Mouse (Mus musculus): ENCODE results near the gene Gabbr2. TPM values are rescaled to one million over a fixed set of nuclear protein-coding genes. Genes with fewer than 3 reads are reported as not detected.
A peak's percentile ranks its signal among the peaks of the same experiment; 100 is the strongest.

The Gabbr2 gene
- polyA plus RNA-seq, 1 experiment from 2014 or later: 0.04 TPM

DNA sequence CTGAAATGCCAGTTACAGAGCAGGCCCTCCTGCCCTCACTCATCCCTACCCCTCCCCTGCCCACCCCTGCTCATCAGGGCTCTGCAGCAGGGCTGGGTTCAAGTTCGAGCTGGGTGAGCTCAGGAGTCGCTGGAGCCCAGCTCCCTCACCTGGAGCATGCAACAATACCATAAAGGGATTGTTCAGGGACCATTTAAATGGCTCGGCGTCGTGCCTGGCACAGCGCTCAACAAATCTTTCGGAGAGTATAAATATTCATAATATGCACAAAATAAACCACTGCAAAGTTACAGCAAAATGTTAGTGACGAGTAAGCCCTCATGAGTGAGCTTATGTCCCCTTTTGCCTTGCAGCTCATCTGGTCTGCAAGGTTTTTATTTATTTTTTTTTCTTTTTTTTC, 40.5 kb upstream of the Gabbr2 start:
- no peak overlapping the region for H3K4me2 ChIP-seq (replicated peaks; ENCODE audit: low read depth)
- no peak overlapping the region for H3K4me3 ChIP-seq (ENCODE audit: low read depth, low read length)
- ATAC-seq (ENCODE audit: low FRiP score, low TSS enrichment) (no peak), DNase-seq (ENCODE audit: low spot score) (no peak)
- H3K27me3 ChIP-seq (ENCODE audit: control insufficient read depth, insufficient read depth, low read length): no peaks in the 10 kb centered on the region
- H3K4me1 ChIP-seq (replicated peaks; ENCODE audit: control insufficient read depth, insufficient read depth): no peaks in the 10 kb centered on the region
- H3K9ac ChIP-seq (ENCODE audit: low read length): no peak overlapping the region
- H3K27ac ChIP-seq (replicated peaks): no peak overlapping the region
- WGBS: 82% methylated on average over 8 of the region's 8 CpGs
- peaks cover 10% of the 10 kb centered on the region; the same call in 1 of the 2 replicates for H3K36me3 ChIP-seq (ENCODE audit: control insufficient read depth, insufficient read depth, low read length)
- no peak for TF ChIP-seq CTCF (IDR thresholded peaks at IDR 0.05; ENCODE audit: low read depth)
- TF ChIP-seq EP300 (optimal IDR thresholded peaks at IDR 0.05): no peak
- no peaks in the 10 kb centered on the region for H3K9me3 ChIP-seq (ENCODE audit: control insufficient read depth, low read length)

DNA sequence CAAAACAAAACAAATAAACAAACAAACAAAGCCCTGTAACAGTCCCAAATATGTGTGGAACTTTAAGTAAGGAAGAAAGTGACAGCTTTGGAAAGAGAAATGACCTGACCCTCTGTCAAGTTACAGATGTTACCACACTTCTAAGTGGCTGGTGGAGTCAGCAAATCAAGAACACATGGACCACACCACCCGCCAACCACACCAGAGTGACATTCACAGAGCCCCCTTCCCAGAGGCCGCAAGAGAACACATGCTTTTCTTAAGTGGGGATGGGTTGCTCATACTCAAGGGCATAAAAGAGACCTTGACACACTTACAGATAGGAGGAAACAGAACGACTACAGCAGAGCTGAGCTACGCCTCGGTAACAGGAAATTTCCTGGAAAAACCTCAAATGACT, 37.1 kb upstream of the Gabbr2 start:
- Histone ChIP-seq H3K4me2 (replicated peaks; ENCODE audit: low read depth) (no peak overlapping the region), H3K4me1 (replicated peaks; ENCODE audit: control insufficient read depth, insufficient read depth) (no peaks in the 10 kb centered on the region)
- WGBS: 79% methylated on average over 5 of the region's 5 CpGs

DNA sequence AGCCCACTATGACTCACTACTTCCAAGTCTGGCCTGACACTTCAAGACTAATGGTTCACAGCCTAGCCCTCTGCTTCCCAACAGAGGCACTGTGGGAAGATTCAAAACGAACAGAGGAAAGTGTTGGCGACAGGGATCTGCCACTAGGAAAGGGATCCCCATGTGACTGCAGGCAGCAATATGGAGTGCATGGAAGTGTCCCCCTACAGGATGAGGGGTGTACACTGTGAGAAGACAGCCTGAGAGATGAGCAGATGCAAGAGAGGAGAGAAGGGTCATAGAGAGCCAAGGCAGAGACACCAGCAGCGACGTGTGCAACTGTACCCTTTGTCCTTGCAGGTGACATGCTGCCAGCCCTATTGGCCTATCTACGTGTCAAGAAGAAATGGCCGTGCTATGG, 32.3 kb upstream of the Gabbr2 start:
- H3K4me1 ChIP-seq (replicated peaks; ENCODE audit: control insufficient read depth, insufficient read depth): no peaks in the 10 kb centered on the region
- DNase-seq (ENCODE audit: low spot score) (no peak), ATAC-seq (ENCODE audit: low FRiP score, low TSS enrichment) (no peak)
- H3K4me2 ChIP-seq (replicated peaks; ENCODE audit: low read depth): no peak overlapping the region
- no peaks in the 10 kb centered on the region for H3K27me3 ChIP-seq (ENCODE audit: control insufficient read depth, insufficient read depth, low read length)
- H3K4me3 ChIP-seq (ENCODE audit: low read depth, low read length): no peak overlapping the region
- no peak for TF ChIP-seq EP300 (optimal IDR thresholded peaks at IDR 0.05)
- TF ChIP-seq CTCF (IDR thresholded peaks at IDR 0.05; ENCODE audit: low read depth): no peak
- H3K36me3 ChIP-seq (ENCODE audit: control insufficient read depth, insufficient read depth, low read length): peaks cover 11% of the 10 kb centered on the region; the same call in 1 of the 2 replicates
- H3K9ac ChIP-seq (ENCODE audit: low read length): no peak overlapping the region
- no peak overlapping the region for H3K27ac ChIP-seq (replicated peaks)
- WGBS: 70% methylated on average over 6 of the region's 6 CpGs
- no peaks in the 10 kb centered on the region for H3K9me3 ChIP-seq (ENCODE audit: control insufficient read depth, low read length)

More for the DNA sequence above, 37.1 kb upstream of the Gabbr2 start:
- Histone ChIP-seq H3K36me3 (ENCODE audit: control insufficient read depth, insufficient read depth, low read length) (peaks cover 13% of the 10 kb centered on the region; the same call in 1 of the 2 replicates), H3K27ac (replicated peaks) (no peak overlapping the region), H3K27me3 (ENCODE audit: control insufficient read depth, insufficient read depth, low read length) (no peaks in the 10 kb centered on the region), H3K9ac (ENCODE audit: low read length) (no peak overlapping the region), H3K9me3 (ENCODE audit: control insufficient read depth, low read length) (no peaks in the 10 kb centered on the region), H3K4me3 (ENCODE audit: low read depth, low read length) (no peak overlapping the region)
- DNase-seq (ENCODE audit: low spot score) (no peak), ATAC-seq (ENCODE audit: low FRiP score, low TSS enrichment) (no peak)
- TF ChIP-seq EP300 (optimal IDR thresholded peaks at IDR 0.05) (no peak), CTCF (IDR thresholded peaks at IDR 0.05; ENCODE audit: low read depth) (no peak)

GRCm38 (mm10) chr4:47022804-47023603, 31.3 kb upstream of the Gabbr2 start:
- ATAC-seq (ENCODE audit: low FRiP score, low TSS enrichment): no peak
- Histone ChIP-seq H3K4me1 (replicated peaks; ENCODE audit: control insufficient read depth, insufficient read depth) (no peaks in the 10 kb centered on the region), H3K27ac (replicated peaks) (no peak overlapping the region), H3K36me3 (ENCODE audit: control insufficient read depth, insufficient read depth, low read length) (0 out of 2 replicates have a peak, but pooled peaks cover 9% of the 10 kb centered on the region), H3K9ac (ENCODE audit: low read length) (no peak overlapping the region), H3K4me2 (replicated peaks; ENCODE audit: low read depth) (no peak overlapping the region), H3K4me3 (ENCODE audit: low read depth, low read length) (no peak overlapping the region), H3K27me3 (ENCODE audit: control insufficient read depth, insufficient read depth, low read length) (no peaks in the 10 kb centered on the region), H3K9me3 (ENCODE audit: control insufficient read depth, low read length) (no peaks in the 10 kb centered on the region)
- DNase-seq (ENCODE audit: low spot score): no peak
- WGBS: 70% methylated on average over 10 of the region's 10 CpGs
- TF ChIP-seq EP300 (optimal IDR thresholded peaks at IDR 0.05): no peak
- no peak for TF ChIP-seq CTCF (IDR thresholded peaks at IDR 0.05; ENCODE audit: low read depth)

GRCm38 (mm10) chr4:47020563-47020962, 28.9 kb upstream of the Gabbr2 start:
- Histone ChIP-seq H3K9me3 (ENCODE audit: control insufficient read depth, low read length) (no peaks in the 10 kb centered on the region), H3K9ac (ENCODE audit: low read length) (no peak overlapping the region), H3K27ac (replicated peaks) (no peak overlapping the region), H3K4me3 (ENCODE audit: low read depth, low read length) (no peak overlapping the region), H3K4me2 (replicated peaks; ENCODE audit: low read depth) (no peak overlapping the region), H3K4me1 (replicated peaks; ENCODE audit: control insufficient read depth, insufficient read depth) (no peaks in the 10 kb centered on the region), H3K27me3 (ENCODE audit: control insufficient read depth, insufficient read depth, low read length) (no peaks in the 10 kb centered on the region), H3K36me3 (ENCODE audit: control insufficient read depth, insufficient read depth, low read length) (peaks cover 10% of the 10 kb centered on the region; the same call in 1 of the 2 replicates)
- DNase-seq (ENCODE audit: low spot score) (peak; percentile 55), ATAC-seq (ENCODE audit: low FRiP score, low TSS enrichment) (no peak)
- no peak for TF ChIP-seq EP300 (optimal IDR thresholded peaks at IDR 0.05)
- TF ChIP-seq CTCF (IDR thresholded peaks at IDR 0.05; ENCODE audit: low read depth): peak; percentile 78
- WGBS: 23% methylated on average over 5 of the region's 5 CpGs

DNA sequence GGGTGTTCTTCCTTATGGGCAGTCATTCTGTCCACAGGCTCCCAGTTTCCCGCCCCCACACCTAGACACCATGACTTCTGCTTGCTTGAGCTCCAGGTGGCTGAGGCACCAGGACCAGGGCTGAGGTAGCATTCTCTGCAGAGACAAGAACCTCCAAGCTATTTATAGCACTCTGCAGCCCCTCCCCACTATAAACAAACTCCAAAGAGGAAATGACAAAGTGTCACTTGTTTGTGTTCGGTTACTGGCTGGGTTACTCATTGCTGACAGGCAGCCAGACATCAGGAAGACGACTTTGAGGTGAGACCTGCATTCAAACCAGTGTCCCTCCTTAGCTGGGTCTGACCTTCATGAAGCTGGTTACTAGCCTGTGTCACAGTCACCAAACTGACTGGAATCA, 23.5 kb upstream of the Gabbr2 start:
- no peak overlapping the region for H3K4me3 ChIP-seq (ENCODE audit: low read depth, low read length)
- no peaks in the 10 kb centered on the region for H3K27me3 ChIP-seq (ENCODE audit: control insufficient read depth, insufficient read depth, low read length)
- DNase-seq (ENCODE audit: low spot score) (no peak), ATAC-seq (ENCODE audit: low FRiP score, low TSS enrichment) (no peak)
- H3K27ac ChIP-seq (replicated peaks): no peak overlapping the region
- H3K9ac ChIP-seq (ENCODE audit: low read length): no peak overlapping the region
- H3K4me1 ChIP-seq (replicated peaks; ENCODE audit: control insufficient read depth, insufficient read depth): no peaks in the 10 kb centered on the region
- no peaks in the 10 kb centered on the region for H3K9me3 ChIP-seq (ENCODE audit: control insufficient read depth, low read length)
- H3K36me3 ChIP-seq (ENCODE audit: control insufficient read depth, insufficient read depth, low read length): peaks cover 8% of the 10 kb centered on the region; the same call in 1 of the 2 replicates
- no peak overlapping the region for H3K4me2 ChIP-seq (replicated peaks; ENCODE audit: low read depth)
- 21% methylated on average over 3 of the region's 3 CpGs for WGBS
- TF ChIP-seq CTCF (IDR thresholded peaks at IDR 0.05; ENCODE audit: low read depth) (no peak), EP300 (optimal IDR thresholded peaks at IDR 0.05) (no peak)

All from stomach, postnatal 0 days (tissue).